Mouse (Mus musculus): ENCODE measurements around the gene Rap2a. TPM values are rescaled to one million over a fixed set of nuclear protein-coding genes. Genes with fewer than 3 reads are reported as not detected.

Gene Rap2a
- total and polyA plus RNA-seq, 3 experiments, result 5.1 to 8.6 TPM; not detected in 1

DNA sequence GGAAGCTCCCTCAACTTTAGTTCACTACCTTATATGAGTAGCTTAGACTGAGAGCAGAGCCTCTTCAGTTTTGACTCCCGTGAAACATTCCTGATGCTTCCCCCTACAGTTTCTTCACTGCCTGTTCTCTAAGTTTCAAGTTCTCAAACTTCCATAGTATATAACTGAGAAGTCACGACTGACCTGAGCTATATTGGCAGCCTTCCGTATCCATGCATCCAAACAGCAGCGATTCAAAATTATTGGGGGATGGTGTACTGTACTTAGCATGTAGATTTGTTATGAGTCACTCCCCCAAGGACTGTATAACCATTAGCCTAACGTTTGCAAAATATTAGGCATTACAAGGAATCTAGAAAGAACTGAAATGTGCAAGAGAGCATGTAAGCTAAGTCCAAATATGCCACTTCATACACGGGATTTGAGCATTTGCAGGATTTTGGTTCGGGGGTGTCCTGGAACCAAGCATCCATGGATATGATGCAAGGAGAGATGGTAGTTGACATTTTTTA lies 2.0 kb upstream of the Rap2a start:
- H3K4me1 ChIP-seq (ENCODE audit: control insufficient read depth in 1 of 2, insufficient read depth in 2 of 2, low read length in 2 of 2), result no peaks in the 10 kb centered on the region; a peak in 1 of 4 replicates
- H3K27me3 ChIP-seq (ENCODE audit: control insufficient read depth in 1 of 2, insufficient read depth in 2 of 2, low read length in 2 of 2), result no peaks in the 10 kb centered on the region
- H3K9me3 ChIP-seq (replicated peaks; ENCODE audit: insufficient read depth, low read length), result no peaks in the 10 kb centered on the region
- no peak overlapping the region for H3K4me3 ChIP-seq (ENCODE audit: control insufficient read depth in 1 of 2, insufficient read depth in 1 of 2, low read depth in 2 of 2, low read length in 2 of 2)
- TF ChIP-seq HCFC1 (IDR thresholded peaks at IDR 0.05; ENCODE audit: low read depth, low read length) (no peak), UBTF (IDR thresholded peaks at IDR 0.05; ENCODE audit: borderline replicate concordance, insufficient read depth, low read depth, low read length) (no peak), CHD1 (IDR thresholded peaks at IDR 0.05; ENCODE audit: low read depth, low read length) (no peak), MAZ (IDR thresholded peaks at IDR 0.05; ENCODE audit: low read depth, low read length) (no peak)
- DNase-seq (ENCODE audit: low read depth, low spot score), result peak; percentile 8
- no peaks in the 10 kb centered on the region; a peak in 1 of 4 replicates for H3K36me3 ChIP-seq (ENCODE audit: control insufficient read depth in 1 of 2, insufficient read depth in 2 of 2, low read length in 2 of 2)
- peaks cover 3% of the 10 kb centered on the region for H3K79me2 ChIP-seq (ENCODE audit: control insufficient read depth, insufficient read depth, low read length, poor library complexity)
- H3K27ac ChIP-seq (ENCODE audit: control insufficient read depth, low read depth, low read length), result no peak overlapping the region
- no peak overlapping the region for H3K9ac ChIP-seq (ENCODE audit: control insufficient read depth, low read depth, low read length, poor library complexity, severe bottlenecking)

DNA sequence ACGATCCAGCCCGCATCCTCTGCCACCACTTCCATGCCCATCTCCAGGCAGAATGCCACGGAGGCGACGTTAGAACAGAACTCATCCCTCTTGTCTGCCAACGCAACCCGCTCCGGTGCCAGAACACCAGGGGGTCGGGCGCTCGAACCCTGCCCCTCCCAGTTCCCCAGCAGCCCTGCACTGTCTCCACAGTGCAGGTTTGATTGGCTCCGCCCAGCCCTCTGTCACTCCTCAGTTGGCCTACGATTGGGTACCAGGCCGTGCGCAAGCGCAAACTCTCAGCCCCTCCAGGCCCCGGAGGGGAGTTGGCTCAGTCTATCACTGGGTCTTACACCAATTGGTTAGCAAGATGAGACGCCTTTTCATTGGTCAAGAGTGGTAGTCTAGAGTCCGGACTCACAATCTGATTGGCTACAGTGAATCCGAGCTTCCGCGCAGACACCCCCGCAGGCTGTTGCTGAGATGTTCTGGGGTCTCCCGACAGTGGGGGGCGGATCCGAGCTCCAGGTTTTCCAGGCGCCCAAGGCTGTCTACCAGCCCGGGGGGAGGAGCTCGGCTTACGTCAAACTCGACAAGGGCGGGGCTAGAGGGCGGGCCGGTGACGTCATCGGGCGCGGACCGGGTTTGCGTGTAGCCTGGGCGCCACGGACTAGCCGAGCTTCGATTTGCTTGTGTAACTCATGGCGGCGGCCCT lies 809 bp upstream of the Rap2a start:
- Histone ChIP-seq H3K27ac (ENCODE audit: control insufficient read depth, low read depth, low read length) (peak overlapping the region; percentile 71), H3K27me3 (ENCODE audit: control insufficient read depth in 1 of 2, insufficient read depth in 2 of 2, low read length in 2 of 2) (no peaks in the 10 kb centered on the region), H3K4me3 (ENCODE audit: control insufficient read depth in 1 of 2, insufficient read depth in 1 of 2, low read depth in 2 of 2, low read length in 2 of 2) (peak overlapping the region; percentile 59 to 70), H3K4me1 (ENCODE audit: control insufficient read depth in 1 of 2, insufficient read depth in 2 of 2, low read length in 2 of 2) (no peaks in the 10 kb centered on the region; a peak in 1 of 4 replicates), H3K9ac (ENCODE audit: control insufficient read depth, low read depth, low read length, poor library complexity, severe bottlenecking) (peak overlapping the region; percentile 74), H3K79me2 (ENCODE audit: control insufficient read depth, insufficient read depth, low read length, poor library complexity) (peaks cover 3% of the 10 kb centered on the region), H3K9me3 (replicated peaks; ENCODE audit: insufficient read depth, low read length) (no peaks in the 10 kb centered on the region), H3K36me3 (ENCODE audit: control insufficient read depth in 1 of 2, insufficient read depth in 2 of 2, low read length in 2 of 2) (no peaks in the 10 kb centered on the region; a peak in 1 of 4 replicates)
- peak; percentile 98 for DNase-seq (ENCODE audit: low read depth, low spot score)
- TF ChIP-seq TBP (IDR thresholded peaks at IDR 0.05; ENCODE audit: low read depth, low read length) (peak; percentile 44; the same call in 1 of the 2 replicates), USF2 (IDR thresholded peaks at IDR 0.05; ENCODE audit: borderline replicate concordance in 1 of 2, insufficient read depth in 1 of 2, low read depth in 1 of 2, low read length in 2 of 2) (no peak), MAZ (IDR thresholded peaks at IDR 0.05; ENCODE audit: low read depth, low read length) (peak; percentile 99), MEF2A (IDR thresholded peaks at IDR 0.05; ENCODE audit: extremely low read depth, insufficient replicate concordance, low read depth, low read length, poor library complexity, severe bottlenecking) (no peak), NELFE (IDR thresholded peaks at IDR 0.05; ENCODE audit: low read depth, low read length) (peak; percentile 77), HCFC1 (IDR thresholded peaks at IDR 0.05; ENCODE audit: low read depth, low read length) (peak; percentile 87), POLR2AphosphoS5 (IDR thresholded peaks at IDR 0.05; ENCODE audit: borderline replicate concordance, low read depth, low read length) (no peak), GABPA (IDR thresholded peaks at IDR 0.05; ENCODE audit: low read depth, low read length) (peak; percentile 64; the same call in 1 of the 2 replicates), POLR2A (IDR thresholded peaks at IDR 0.05; ENCODE audit: control insufficient read depth in 1 of 2, insufficient read depth in 1 of 2, low read depth in 1 of 2, low read length in 2 of 2, poor library complexity in 1 of 2) (peak; percentile 69 to 71), UBTF (IDR thresholded peaks at IDR 0.05; ENCODE audit: borderline replicate concordance, insufficient read depth, low read depth, low read length) (0 out of 2 replicates have a peak, but pooled peaks have one; percentile 13), ELF1 (IDR thresholded peaks at IDR 0.05; ENCODE audit: low read depth, low read length) (peak; percentile 47; the same call in 1 of the 2 replicates), SIN3A (IDR thresholded peaks at IDR 0.05; ENCODE audit: low read length) (peak; percentile 90), CTCF (IDR thresholded peaks at IDR 0.05 in 2 of 3, conservative IDR thresholded peaks at IDR 0.05 in 1 of 3; ENCODE audit: control insufficient read depth in 1 of 3, insufficient read depth in 1 of 3, low read depth in 2 of 3, low read length in 3 of 3, poor library complexity in 1 of 3, severe bottlenecking in 1 of 3) (no peak), ETS1 (IDR thresholded peaks at IDR 0.05; ENCODE audit: low read depth, low read length) (peak; percentile 68; the same call in 1 of the 2 replicates), TCF12 (IDR thresholded peaks at IDR 0.05; ENCODE audit: low read depth, low read length) (peak; percentile 58), NRF1 (IDR thresholded peaks at IDR 0.05; ENCODE audit: insufficient read depth, low read depth, low read length, poor library complexity, severe bottlenecking) (peak; percentile 90), ZMIZ1 (IDR thresholded peaks at IDR 0.05; ENCODE audit: low read depth, low read length) (0 out of 2 replicates have a peak, but pooled peaks have one; percentile 58), ZC3H11A (IDR thresholded peaks at IDR 0.05; ENCODE audit: low read depth, low read length) (no peak), TAL1 (IDR thresholded peaks at IDR 0.05; ENCODE audit: low read length) (no peak)

Data from MEL (cell line).